Mouse (Mus musculus) ES-Bruce4 (cell line): ENCODE measurements around the gene Gjc2.

Experiments
- CTCF ChIP-seq: IDR thresholded peaks from one replicate; pipeline ENCODE4 v1.8.1; 2011; ENCODE audit warnings: low read depth, low read length
- EP300 ChIP-seq: IDR thresholded peaks from 2 replicates; pipeline ENCODE4 v1.6.1; 2011; ENCODE audit warnings: low read depth, low read length; ENCODE audit not compliant: insufficient read depth
- POLR2A ChIP-seq: IDR thresholded peaks from one replicate; pipeline ENCODE4 v1.8.1; 2011; ENCODE audit warnings: low read length; ENCODE audit not compliant: insufficient read depth

- TF ChIP-seq CTCF (no peak), POLR2A (no peak), EP300 (no peak)
Measured at GRCm38 (mm10) chr11:59155900-59156299, 27.1 kb downstream of the Gjc2 start.
